Mouse (Mus musculus): ENCODE data around the gene Tmed2.

- TF ChIP-seq CTCF (IDR thresholded peaks at IDR 0.05; ENCODE audit: low read depth) (no peak), EP300 (optimal IDR thresholded peaks at IDR 0.05) (no peak)
Measured at GRCm38 (mm10) chr5:124499001-124499400, 41.5 kb upstream of the Tmed2 start.

Data from stomach, postnatal 0 days (tissue).